Mouse (Mus musculus) midbrain, embryonic 11.5 days (tissue): ENCODE data around the gene Meioc. TPM values are rescaled to one million over a fixed set of nuclear protein-coding genes. Genes with fewer than 3 reads are reported as not detected.
"Not testable (repeated sequence)": the region's sequence is repeated elsewhere in the genome, so short reads cannot be mapped to it uniquely, and the experiment has no call there.

Source experiments
- ATAC-seq: fragments of 200-750 bp; cut with Nextera tagmentation; 2 replicates; pipeline ENCODE4 v1.8.0; 2017; ENCODE audit warnings: moderate TSS enrichment, moderate library complexity; ENCODE audit not compliant: low FRiP score
- DNase-seq: peaks from one replicate; pipeline ENCODE4 v3.0.0; 2015; ENCODE audit warnings: low spot score; ENCODE audit errors: missing footprints
- H3K27ac ChIP-seq: fragments of 300-500 bp; sonication (generic); 2 replicates; pipeline ENCODE4 v1.5.1; 2014; ENCODE audit warnings: low read depth, low read length
- H3K27me3 ChIP-seq: fragments of 300-500 bp; sonication (generic); 2 replicates; pipeline ENCODE4 v1.6.1; 2014; ENCODE audit warnings: mild to moderate bottlenecking, low read length, moderate library complexity, mixed read lengths; ENCODE audit not compliant: control insufficient read depth, insufficient read depth
- H3K36me3 ChIP-seq: fragments of 300-500 bp; sonication (generic); 2 replicates; pipeline ENCODE4 v1.6.1; 2014; ENCODE audit warnings: mild to moderate bottlenecking, low read length, moderate library complexity, mixed read lengths; ENCODE audit not compliant: control insufficient read depth, insufficient read depth
- H3K4me1 ChIP-seq: fragments of 300-500 bp; sonication (generic); 2 replicates; pipeline ENCODE4 v1.6.1; 2014; ENCODE audit warnings: low read length; ENCODE audit not compliant: control insufficient read depth, insufficient read depth
- H3K4me2 ChIP-seq: fragments of 300-500 bp; sonication (generic); 2 replicates; pipeline ENCODE4 v1.6.1; 2014; ENCODE audit warnings: mild to moderate bottlenecking, moderate library complexity
- H3K4me3 ChIP-seq: fragments of 300-500 bp; sonication (generic); 2 replicates; pipeline ENCODE4 v1.5.1; 2014; ENCODE audit warnings: low read depth, low read length
- H3K9ac ChIP-seq: fragments of 300-500 bp; sonication (generic); 2 replicates; pipeline ENCODE4 v1.6.1; 2014; ENCODE audit warnings: low read length
- H3K9me3 ChIP-seq: fragments of 300-500 bp; sonication (generic); 2 replicates; pipeline ENCODE4 v1.6.1; 2016; ENCODE audit warnings: low read length; ENCODE audit not compliant: control insufficient read depth
- WGBS: fragments of 180-500 bp; shearing (Covaris S2); extraction: QIAGEN DNeasy Blood & Tissue Kit; methylation state at CpG from one replicate; pipeline ENCODE4 v1.1.7; 2014; 5-methylcytosine and 5-hydroxymethylcytosine counted together
- polyA plus RNA-seq: library from polyadenylated mRNA; unstranded; fragments of >200 nt; fragmentation: Nextera tagmentation; extraction: Ambion mirVana; gene quantifications from 2 replicates; pipeline ENCODE4 v1.2.1, GENCODE M21; 2014

Gene Meioc
- polyA plus RNA-seq, 1 experiment from 2014 or later, result 0.40 TPM

- H3K4me1 ChIP-seq, H3K27me3 ChIP-seq, H3K9ac ChIP-seq, H3K36me3 ChIP-seq, H3K4me3 ChIP-seq, H3K27ac ChIP-seq, DNase-seq, ATAC-seq, H3K4me2 ChIP-seq, H3K9me3 ChIP-seq: not testable (repeated sequence)
- 90% methylated on average over 6 of the region's 6 CpGs for WGBS
Measured at GRCm38 (mm10) chr11:102702206-102702605, 38.7 kb downstream of the Meioc start.

DNA sequence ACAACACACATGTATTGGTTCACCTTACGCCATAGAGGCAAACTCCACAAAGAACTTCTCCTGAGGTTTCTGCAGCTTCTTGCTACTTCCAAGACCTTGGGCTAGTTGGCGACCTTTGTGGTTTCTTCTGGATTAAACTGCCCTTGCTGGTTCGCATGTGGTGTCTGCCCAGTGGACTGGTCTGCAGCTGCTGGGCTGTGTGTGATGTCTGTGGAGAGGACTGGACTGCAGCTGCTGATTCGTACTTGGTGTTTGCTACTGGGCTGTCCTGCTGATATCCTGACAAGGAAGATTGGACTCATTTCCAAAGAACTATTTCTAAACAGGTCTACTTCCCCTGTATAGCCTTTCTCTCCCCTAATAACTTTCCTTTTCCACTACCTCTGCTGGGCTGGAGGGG lies 48.9 kb downstream of the Meioc start:
- ATAC-seq, result no peak
- Histone ChIP-seq H3K4me2 (no peak overlapping the region), H3K36me3 (no peaks in the 10 kb centered on the region), H3K9ac (no peak overlapping the region), H3K27ac (no peak overlapping the region), H3K4me3 (no peak overlapping the region), H3K27me3 (no peaks in the 10 kb centered on the region), H3K9me3 (no peaks in the 10 kb centered on the region), H3K4me1 (no peaks in the 10 kb centered on the region)
- no peak for DNase-seq
- 92% methylated on average over 4 of the region's 4 CpGs for WGBS

- not testable (repeated sequence) for H3K4me3 ChIP-seq, H3K27me3 ChIP-seq, ATAC-seq, H3K4me2 ChIP-seq, H3K36me3 ChIP-seq, DNase-seq, H3K9me3 ChIP-seq, H3K27ac ChIP-seq, H3K9ac ChIP-seq, H3K4me1 ChIP-seq
- WGBS, result 86% methylated on average over 2 of the region's 2 CpGs
Measured at GRCm38 (mm10) chr11:102714578-102714977, 51.1 kb downstream of the Meioc start.

GRCm38 (mm10) chr11:102716135-102716534 lies 52.6 kb downstream of the Meioc start:
- Histone ChIP-seq H3K9ac (no peak overlapping the region), H3K27ac (no peak overlapping the region), H3K4me1 (no peaks in the 10 kb centered on the region), H3K9me3 (no peaks in the 10 kb centered on the region), H3K36me3 (no peaks in the 10 kb centered on the region), H3K4me2 (no peak overlapping the region), H3K27me3 (no peaks in the 10 kb centered on the region), H3K4me3 (no peak overlapping the region)
- DNase-seq (no peak), ATAC-seq (no peak)
- WGBS, result 83% methylated on average over 7 of the region's 7 CpGs

GRCm38 (mm10) chr11:102725574-102725973 lies 62.1 kb downstream of the Meioc start:
- H3K4me3 ChIP-seq, result no peak overlapping the region
- 41% methylated on average over 3 of the region's 3 CpGs for WGBS
- H3K9me3 ChIP-seq, result no peaks in the 10 kb centered on the region
- DNase-seq (no peak), ATAC-seq (no peak)
- H3K9ac ChIP-seq, result no peak overlapping the region
- no peaks in the 10 kb centered on the region for H3K4me1 ChIP-seq
- H3K27ac ChIP-seq, result no peak overlapping the region
- H3K4me2 ChIP-seq, result no peak overlapping the region
- no peaks in the 10 kb centered on the region for H3K36me3 ChIP-seq
- H3K27me3 ChIP-seq, result no peaks in the 10 kb centered on the region

- no peaks in the 10 kb centered on the region for H3K4me1 ChIP-seq
- DNase-seq, result peak; percentile 94
- WGBS, result 33% methylated on average over 7 of the region's 7 CpGs
Measured at GRCm38 (mm10) chr11:102728614-102729013, 65.1 kb downstream of the Meioc start.

DNA sequence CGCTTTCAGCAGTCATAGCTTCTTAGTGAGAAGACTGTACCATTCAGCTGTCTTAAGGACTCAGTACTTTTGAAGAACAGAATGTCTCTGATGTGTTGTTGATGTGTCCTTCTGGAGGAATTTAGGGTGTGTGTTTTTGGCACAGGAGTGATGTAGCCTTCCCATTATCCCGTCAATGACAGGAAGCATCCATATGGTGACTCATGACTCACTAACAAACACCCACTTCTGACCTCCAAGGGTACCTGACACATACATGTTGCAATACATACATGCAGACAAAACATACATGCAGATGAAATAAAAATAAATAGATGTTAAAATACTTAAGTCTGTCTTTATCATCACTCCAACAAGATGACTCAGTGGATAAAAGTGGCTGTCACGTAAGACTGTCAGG lies 66.3 kb downstream of the Meioc start:
- no peak for DNase-seq
- H3K9me3 ChIP-seq, result no peaks in the 10 kb centered on the region
- H3K27me3 ChIP-seq, result no peaks in the 10 kb centered on the region
- H3K27ac ChIP-seq, result no peak overlapping the region
- no peaks in the 10 kb centered on the region for H3K36me3 ChIP-seq
- ATAC-seq, result no peak
- H3K9ac ChIP-seq, result no peak overlapping the region
- no peak overlapping the region for H3K4me3 ChIP-seq
- no peaks in the 10 kb centered on the region for H3K4me1 ChIP-seq
- no peak overlapping the region for H3K4me2 ChIP-seq
- WGBS, result 85% methylated on average over 3 of the region's 3 CpGs

More at GRCm38 (mm10) chr11:102728614-102729013, 65.1 kb downstream of the Meioc start:
- H3K9me3 ChIP-seq, result no peaks in the 10 kb centered on the region
- H3K4me2 ChIP-seq, result no peak overlapping the region
- H3K27ac ChIP-seq, result no peak overlapping the region
- H3K27me3 ChIP-seq, result no peaks in the 10 kb centered on the region
- H3K4me3 ChIP-seq, result no peak overlapping the region
- no peak overlapping the region for H3K9ac ChIP-seq
- ATAC-seq, result no peak
- H3K36me3 ChIP-seq, result no peaks in the 10 kb centered on the region

DNA sequence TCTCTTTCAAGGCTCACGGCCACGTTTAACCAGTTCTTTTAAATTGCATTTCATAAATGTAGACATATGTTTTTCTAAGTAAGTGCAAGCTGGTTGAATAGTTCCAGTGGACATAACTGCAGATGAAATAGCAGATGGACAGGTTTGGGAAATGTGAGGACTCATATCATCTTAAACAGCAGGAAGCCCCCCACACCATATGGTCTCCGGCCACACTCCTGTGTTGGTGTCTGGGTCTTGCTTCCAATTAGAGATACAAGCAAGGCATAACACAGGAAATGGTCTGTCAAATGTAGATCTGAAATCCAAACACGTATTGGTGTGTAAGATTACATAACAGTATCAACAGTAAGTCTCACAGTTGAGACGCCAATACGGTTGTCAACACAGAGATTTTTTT lies 67.8 kb downstream of the Meioc start:
- H3K9me3 ChIP-seq, result no peaks in the 10 kb centered on the region

More for the DNA sequence above, 67.8 kb downstream of the Meioc start:
- Histone ChIP-seq H3K27ac (no peak overlapping the region), H3K9ac (no peak overlapping the region), H3K27me3 (no peaks in the 10 kb centered on the region), H3K36me3 (no peaks in the 10 kb centered on the region), H3K4me1 (no peaks in the 10 kb centered on the region), H3K4me2 (no peak overlapping the region), H3K4me3 (no peak overlapping the region)
- 91% methylated on average over 6 of the region's 6 CpGs for WGBS
- no peak for DNase-seq
- ATAC-seq, result no peak
